Mouse (Mus musculus) hindbrain, embryonic 16.5 days (tissue): ENCODE data around the gene Atrnl1. TPM values are rescaled to one million over a fixed set of nuclear protein-coding genes. Genes with fewer than 3 reads are reported as not detected.

Source experiments
- ATAC-seq: fragments of 200-750 bp; cut with Nextera tagmentation; 2 replicates; pipeline ENCODE4 v1.8.0; 2017; ENCODE audit warnings: moderate TSS enrichment, moderate library complexity
- H3K27ac ChIP-seq: fragments of 300-500 bp; sonication (generic); 2 replicates; pipeline ENCODE4 v1.5.1; 2014; ENCODE audit warnings: low read depth, mild to moderate bottlenecking, control low read depth, low read length, moderate library complexity
- H3K27me3 ChIP-seq: fragments of 300-500 bp; sonication (generic); replicated peaks from 2 replicates; pipeline ENCODE4 v1.6.1; 2014; ENCODE audit warnings: low read length; ENCODE audit not compliant: control insufficient read depth, insufficient read depth
- H3K36me3 ChIP-seq: fragments of 300-500 bp; sonication (generic); 2 replicates; pipeline ENCODE4 v1.6.1; 2014; ENCODE audit warnings: mild to moderate bottlenecking, low read length, moderate library complexity, mixed read lengths; ENCODE audit not compliant: control insufficient read depth, insufficient read depth
- H3K4me1 ChIP-seq: fragments of 300-500 bp; sonication (generic); 2 replicates; pipeline ENCODE4 v1.6.1; 2014; ENCODE audit warnings: low read depth, low read length; ENCODE audit not compliant: control insufficient read depth, insufficient read depth
- H3K4me2 ChIP-seq: fragments of 300-500 bp; sonication (generic); 2 replicates; pipeline ENCODE4 v1.6.1; 2014; ENCODE audit warnings: mild to moderate bottlenecking, low read length, control low read depth, moderate library complexity
- H3K4me3 ChIP-seq: fragments of 300-500 bp; sonication (generic); 2 replicates; pipeline ENCODE4 v1.5.1; 2014; ENCODE audit warnings: mild to moderate bottlenecking, low read length, control low read depth, moderate library complexity
- H3K9ac ChIP-seq: fragments of 300-500 bp; sonication (generic); 2 replicates; pipeline ENCODE4 v1.6.1; 2014; ENCODE audit warnings: low read depth, mild to moderate bottlenecking, control low read depth, low read length, moderate library complexity
- H3K9me3 ChIP-seq: fragments of 300-500 bp; sonication (generic); 2 replicates; pipeline ENCODE4 v1.6.1; 2014; ENCODE audit warnings: mild to moderate bottlenecking, low read length, moderate library complexity; ENCODE audit not compliant: control insufficient read depth
- WGBS: fragments of 180-500 bp; shearing (Covaris S2); extraction: QIAGEN DNeasy Blood & Tissue Kit; methylation state at CpG from one replicate; pipeline ENCODE4 v1.1.7; 2014; 5-methylcytosine and 5-hydroxymethylcytosine counted together
- polyA plus RNA-seq: library from polyadenylated mRNA; unstranded; fragments of >200 nt; fragmentation: Nextera tagmentation; extraction: Ambion mirVana; gene quantifications from 2 replicates; pipeline ENCODE4 v1.2.1, GENCODE M21; 2015

The Atrnl1 gene
- polyA plus RNA-seq, 1 experiment from 2014 or later = 5.3 TPM

DNA sequence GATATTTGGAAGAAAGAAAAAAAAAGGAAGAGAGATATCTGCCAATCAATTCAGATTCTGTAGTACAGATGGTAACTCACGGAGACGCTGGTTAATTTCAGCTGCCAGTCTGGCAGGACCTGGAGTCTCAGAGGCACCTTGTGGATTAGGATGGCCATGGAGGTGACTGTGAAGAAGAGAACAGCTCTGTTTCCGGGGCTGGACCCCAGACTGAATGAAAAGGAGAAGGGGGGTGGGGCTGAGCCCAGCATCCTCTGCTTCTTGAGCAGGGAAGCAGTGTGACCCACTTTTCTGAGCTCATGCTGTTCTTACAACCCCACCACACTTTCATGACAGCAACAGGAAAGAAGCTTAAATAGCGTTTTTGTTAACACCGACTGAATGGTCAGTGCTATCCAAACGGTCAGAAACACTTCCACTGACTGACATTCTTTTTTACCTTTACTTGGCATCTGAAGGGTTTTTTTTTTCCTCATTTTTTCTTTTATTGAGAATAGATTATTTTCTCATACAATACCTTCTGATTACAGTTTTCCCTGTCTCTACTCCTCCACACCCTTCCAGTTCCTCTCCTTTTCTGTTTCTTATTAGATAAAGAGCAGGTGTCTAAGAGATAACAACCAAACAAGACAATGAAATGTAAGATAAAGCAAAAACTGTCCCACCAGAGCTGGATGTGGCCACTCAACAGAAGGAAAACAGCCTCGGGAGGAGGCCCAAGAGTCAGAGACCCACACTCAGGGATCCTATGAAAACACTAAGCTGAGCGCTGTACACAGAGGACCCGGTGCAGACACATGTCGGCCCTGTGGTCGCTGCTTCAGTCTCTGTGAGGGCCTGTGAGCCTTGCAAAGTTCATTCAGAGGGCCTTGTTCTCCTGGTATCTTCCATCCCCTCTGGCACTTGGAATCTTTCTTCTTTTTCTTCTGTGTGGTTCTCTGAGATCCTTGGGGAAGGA lies 317.0 kb downstream of the Atrnl1 start:
- H3K4me2 ChIP-seq = peak overlapping the region; percentile 45
- no peaks in the 10 kb centered on the region for H3K36me3 ChIP-seq
- 48% methylated on average over 11 of the region's 11 CpGs for WGBS
- H3K4me1 ChIP-seq = peaks cover 8% of the 10 kb centered on the region
- no peak overlapping the region; the same call in 1 of the 2 replicates for H3K4me3 ChIP-seq
- 0 out of 2 replicates have a peak, but pooled peaks have one; percentile 14 for ATAC-seq
- no peak overlapping the region for H3K9ac ChIP-seq
- H3K9me3 ChIP-seq = no peaks in the 10 kb centered on the region
- H3K27ac ChIP-seq = 0 out of 2 replicates have a peak overlapping the region, but pooled peaks have one; percentile 29
- H3K27me3 ChIP-seq = no peaks in the 10 kb centered on the region

DNA sequence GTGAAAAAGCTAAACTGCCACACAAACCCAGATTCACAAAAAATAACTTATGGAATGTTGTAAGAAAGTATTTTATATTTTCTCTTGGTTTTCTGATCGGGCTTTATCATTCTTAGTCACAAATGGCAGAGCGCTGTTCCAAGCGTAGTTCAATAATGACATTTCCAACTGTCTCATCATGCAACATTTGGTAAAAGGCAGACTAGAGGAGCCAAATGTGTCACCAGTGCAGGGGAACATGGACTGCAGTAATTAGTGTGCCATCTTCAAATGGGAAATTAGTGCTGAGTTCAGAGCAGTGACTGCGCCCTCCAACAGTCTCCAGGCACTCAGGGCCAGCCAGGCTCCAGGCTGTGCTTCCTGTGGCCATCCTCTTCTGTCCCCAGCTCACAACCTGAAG lies 320.8 kb downstream of the Atrnl1 start:
- no peak for ATAC-seq
- Histone ChIP-seq H3K9me3 (no peaks in the 10 kb centered on the region), H3K4me3 (no peak overlapping the region), H3K4me1 (peaks cover 8% of the 10 kb centered on the region), H3K27me3 (no peaks in the 10 kb centered on the region), H3K36me3 (no peaks in the 10 kb centered on the region), H3K4me2 (no peak overlapping the region), H3K27ac (no peak overlapping the region), H3K9ac (no peak overlapping the region)
- WGBS = 89% methylated on average over 4 of the region's 4 CpGs

DNA sequence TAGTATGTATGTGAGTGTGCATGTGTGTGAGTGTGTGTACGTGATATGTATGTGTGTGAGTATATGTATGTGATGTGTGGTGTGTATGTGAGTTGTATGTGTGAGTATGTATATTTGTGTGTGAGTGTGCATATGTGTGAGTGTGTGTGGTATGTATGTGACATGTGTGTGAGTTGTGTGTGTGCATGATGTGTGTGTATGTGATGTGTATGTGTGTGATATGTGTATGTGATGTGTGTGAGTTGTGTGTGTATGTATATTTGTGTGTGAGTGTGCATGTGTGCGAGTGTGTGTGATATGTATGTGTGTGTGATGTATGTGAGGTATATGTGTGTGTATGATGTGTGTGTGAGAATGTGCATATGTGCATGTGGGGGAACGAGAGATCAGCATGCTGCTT lies 326.0 kb downstream of the Atrnl1 start:
- H3K27me3 ChIP-seq = no peaks in the 10 kb centered on the region
- H3K4me2 ChIP-seq = no peak overlapping the region
- H3K9me3 ChIP-seq = no peaks in the 10 kb centered on the region
- 94% methylated on average over 3 of the region's 3 CpGs for WGBS
- H3K27ac ChIP-seq = no peak overlapping the region
- peaks cover 7% of the 10 kb centered on the region for H3K4me1 ChIP-seq
- H3K36me3 ChIP-seq = no peaks in the 10 kb centered on the region
- H3K4me3 ChIP-seq = no peak overlapping the region
- no peak for ATAC-seq
- no peak overlapping the region for H3K9ac ChIP-seq

DNA sequence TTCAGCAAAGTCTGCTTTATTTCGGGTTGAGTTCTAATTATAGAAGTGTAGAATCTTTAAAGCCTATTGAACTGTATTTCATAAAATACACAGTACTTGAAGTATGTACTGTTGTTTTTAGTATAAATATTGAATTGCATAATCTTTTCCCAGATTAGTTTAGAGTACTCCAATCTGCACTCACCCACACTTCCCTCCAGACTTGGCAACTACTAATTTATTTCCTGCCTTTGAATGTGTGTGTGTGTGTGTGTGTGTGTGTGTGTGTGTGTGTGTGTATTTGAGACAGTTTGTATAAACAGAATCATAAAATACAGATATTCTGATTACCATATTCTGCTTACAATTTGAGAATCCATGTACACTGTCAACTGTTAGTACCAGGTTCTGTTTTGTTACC lies 328.3 kb downstream of the Atrnl1 start:
- H3K4me1 ChIP-seq = peaks cover 9% of the 10 kb centered on the region
- no peaks in the 10 kb centered on the region for H3K27me3 ChIP-seq
- no peaks in the 10 kb centered on the region for H3K9me3 ChIP-seq
- H3K27ac ChIP-seq = no peak overlapping the region
- no peak overlapping the region for H3K4me3 ChIP-seq
- no peaks in the 10 kb centered on the region for H3K36me3 ChIP-seq
- H3K4me2 ChIP-seq = no peak overlapping the region
- ATAC-seq = no peak
- no peak overlapping the region for H3K9ac ChIP-seq
- 88% methylated on average over 1 of the region's 1 CpGs for WGBS

DNA sequence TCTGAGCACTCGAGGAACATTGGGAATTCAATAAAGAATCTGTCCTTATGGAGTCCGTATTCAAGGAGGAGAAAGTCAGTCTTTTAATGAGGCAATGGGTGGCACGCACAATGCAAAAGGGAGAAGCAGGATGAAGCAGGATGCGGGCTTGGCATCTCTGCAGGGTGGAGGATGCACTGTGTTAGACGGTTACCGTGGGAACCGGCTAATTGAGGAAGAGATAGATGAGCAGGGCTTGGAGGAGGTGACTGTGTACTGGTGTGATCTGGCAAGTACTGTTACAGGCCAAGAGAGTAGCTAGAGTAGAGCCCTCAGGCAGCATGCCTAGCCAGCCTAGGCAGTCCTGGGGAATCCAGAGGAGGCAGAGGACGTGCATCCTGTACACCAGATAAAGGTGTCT lies 330.7 kb downstream of the Atrnl1 start:
- H3K4me3 ChIP-seq = no peak overlapping the region
- H3K27ac ChIP-seq = no peak overlapping the region
- no peaks in the 10 kb centered on the region for H3K36me3 ChIP-seq
- no peaks in the 10 kb centered on the region for H3K27me3 ChIP-seq
- 28% methylated on average over 8 of the region's 8 CpGs for WGBS
- no peak overlapping the region for H3K9ac ChIP-seq
- no peaks in the 10 kb centered on the region for H3K9me3 ChIP-seq
- H3K4me1 ChIP-seq = peaks cover 9% of the 10 kb centered on the region
- no peak overlapping the region for H3K4me2 ChIP-seq
- peak; percentile 75 for ATAC-seq

DNA sequence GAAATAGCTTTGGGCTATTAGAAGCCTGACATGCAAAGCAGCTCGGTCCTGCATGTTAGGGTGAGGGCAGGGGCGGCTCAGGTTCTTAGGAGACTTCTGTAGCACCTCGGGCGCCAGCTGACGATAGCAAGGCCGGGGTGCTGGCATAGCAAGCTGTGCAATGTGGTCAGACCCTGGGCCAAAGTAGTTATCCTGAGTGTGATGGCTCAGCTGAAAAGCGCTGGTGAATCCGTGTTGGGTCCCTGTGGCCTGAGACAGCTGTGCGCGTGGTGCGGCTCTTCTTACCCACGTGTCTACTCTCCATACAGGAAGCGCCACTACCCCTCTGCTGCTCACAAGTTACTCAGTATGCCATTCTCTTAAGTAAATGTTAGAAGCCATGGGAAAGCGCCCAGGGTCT lies 331.4 kb downstream of the Atrnl1 start:
- WGBS = 88% methylated on average over 14 of the region's 14 CpGs
- H3K4me2 ChIP-seq = no peak overlapping the region
- no peaks in the 10 kb centered on the region for H3K9me3 ChIP-seq
- H3K9ac ChIP-seq = no peak overlapping the region
- H3K4me3 ChIP-seq = no peak overlapping the region
- H3K27me3 ChIP-seq = no peaks in the 10 kb centered on the region
- ATAC-seq = no peak
- peaks cover 9% of the 10 kb centered on the region for H3K4me1 ChIP-seq
- H3K27ac ChIP-seq = no peak overlapping the region
- H3K36me3 ChIP-seq = no peaks in the 10 kb centered on the region

DNA sequence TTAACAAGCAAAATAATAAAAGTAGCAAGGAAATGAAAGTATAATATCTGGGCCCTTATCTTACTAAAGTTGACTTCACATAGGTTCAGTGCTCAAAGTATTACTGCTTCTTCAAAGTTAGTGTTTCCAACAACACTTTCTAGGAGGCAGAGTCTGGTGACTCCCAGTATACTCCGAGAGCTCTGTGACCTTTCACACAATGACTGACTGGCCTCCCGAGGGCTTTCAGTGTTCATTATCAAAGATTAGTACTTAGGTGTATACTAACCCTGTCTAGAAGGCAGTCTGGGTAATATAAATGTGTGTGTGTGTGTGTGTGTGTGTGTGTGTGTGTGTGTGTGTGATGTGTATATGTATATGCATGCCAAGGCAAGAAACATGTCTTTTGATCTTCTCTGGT lies 332.5 kb downstream of the Atrnl1 start:
- Histone ChIP-seq H3K4me3 (no peak overlapping the region), H3K27ac (no peak overlapping the region), H3K27me3 (no peaks in the 10 kb centered on the region), H3K4me2 (no peak overlapping the region), H3K9me3 (no peaks in the 10 kb centered on the region), H3K4me1 (peaks cover 9% of the 10 kb centered on the region), H3K9ac (no peak overlapping the region), H3K36me3 (no peaks in the 10 kb centered on the region)
- WGBS = 51% methylated on average over 2 of the region's 2 CpGs
- no peak for ATAC-seq

DNA sequence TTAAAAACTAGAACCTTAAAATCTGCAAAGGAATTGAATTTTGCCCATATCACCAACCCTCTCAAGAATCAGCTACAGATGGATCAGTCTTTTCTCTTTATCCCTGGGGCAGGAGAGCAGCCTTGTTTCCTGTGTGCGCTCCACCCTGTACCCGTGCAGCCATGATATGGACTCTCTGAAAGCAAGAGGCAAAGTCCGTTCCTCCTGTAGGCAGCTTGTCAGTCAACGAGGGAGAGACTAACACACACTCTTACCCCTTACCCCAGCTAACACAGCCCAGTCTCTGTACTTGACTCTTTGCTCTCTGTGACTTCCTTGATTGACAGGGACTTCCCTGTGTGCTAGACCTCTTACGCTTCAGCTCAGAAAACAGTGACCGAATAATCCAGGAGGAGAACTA lies 333.8 kb downstream of the Atrnl1 start:
- H3K27me3 ChIP-seq = no peaks in the 10 kb centered on the region
- no peak overlapping the region for H3K4me2 ChIP-seq
- 92% methylated on average over 6 of the region's 6 CpGs for WGBS
- no peak overlapping the region for H3K9ac ChIP-seq
- no peak overlapping the region for H3K27ac ChIP-seq
- H3K4me1 ChIP-seq = peaks cover 9% of the 10 kb centered on the region
- no peaks in the 10 kb centered on the region for H3K36me3 ChIP-seq
- H3K9me3 ChIP-seq = no peaks in the 10 kb centered on the region
- H3K4me3 ChIP-seq = no peak overlapping the region
- no peak for ATAC-seq

DNA sequence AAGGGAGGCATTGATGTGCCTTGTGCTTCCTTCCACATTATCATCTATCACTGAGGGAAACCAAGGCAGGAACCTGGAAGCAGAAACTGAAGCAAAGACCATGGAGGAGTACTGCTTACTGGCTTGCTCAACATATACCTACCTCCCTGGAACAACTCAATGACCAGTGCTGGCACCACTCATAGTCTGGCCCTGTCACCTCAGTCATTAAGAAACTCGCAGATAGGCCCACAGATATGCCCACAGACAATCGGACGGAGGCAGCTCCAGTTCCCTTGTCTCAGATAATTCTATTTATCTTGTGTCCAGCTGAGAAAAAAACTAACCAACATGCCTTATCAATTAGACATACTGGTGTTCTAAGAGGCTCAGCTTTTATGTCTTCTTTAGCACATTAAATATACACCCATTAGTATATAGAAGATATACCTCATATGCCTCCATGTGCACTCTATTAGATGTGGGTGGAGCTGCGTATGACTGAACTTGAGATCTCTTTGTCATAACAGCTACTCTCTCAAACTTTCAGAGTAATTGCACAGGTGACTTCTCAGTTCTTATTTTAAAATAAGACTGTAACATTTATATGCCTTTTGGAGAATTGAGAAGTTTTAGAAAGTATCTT lies 334.9 kb downstream of the Atrnl1 start:
- H3K4me2 ChIP-seq = no peak overlapping the region
- H3K27ac ChIP-seq = no peak overlapping the region
- no peak overlapping the region for H3K9ac ChIP-seq
- no peak overlapping the region for H3K4me3 ChIP-seq
- peaks cover 9% of the 10 kb centered on the region for H3K4me1 ChIP-seq
- H3K27me3 ChIP-seq = no peaks in the 10 kb centered on the region
- H3K9me3 ChIP-seq = no peaks in the 10 kb centered on the region
- ATAC-seq = no peak
- WGBS = 95% methylated on average over 4 of the region's 4 CpGs
- H3K36me3 ChIP-seq = no peaks in the 10 kb centered on the region
